Mouse (Mus musculus): ENCODE data around the gene Prex1. TPM values are rescaled to one million over a fixed set of nuclear protein-coding genes. Genes with fewer than 3 reads are reported as not detected.

Prex1 gene
- polyA plus RNA-seq, 1 experiment from 2014 or later, result 9.5 TPM

DNA sequence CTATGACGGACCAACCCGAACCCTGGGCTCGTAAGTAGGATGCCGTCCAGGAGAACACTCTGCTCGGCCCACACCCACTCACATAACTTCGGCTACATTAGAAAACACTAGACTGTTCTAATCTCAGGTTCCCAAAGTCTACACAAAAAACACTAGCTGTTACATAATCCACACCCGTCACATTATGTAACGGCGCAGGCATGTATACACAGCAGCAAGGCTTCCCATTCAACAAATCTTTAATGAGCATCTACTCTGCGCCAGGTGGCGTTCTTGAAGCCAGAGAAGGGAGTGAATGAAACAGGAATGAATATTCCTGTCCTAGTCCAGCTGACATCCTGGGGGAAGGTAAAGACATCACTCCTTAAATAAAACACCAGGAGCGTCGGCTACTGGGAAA lies 12.9 kb downstream of the Prex1 start:
- no peak for ATAC-seq (ENCODE audit: insufficient number of reproducible peaks, insufficient read depth, low FRiP score, low read depth)
- H3K36me3 ChIP-seq (ENCODE audit: control insufficient read depth, insufficient read depth, low read length), result no peaks in the 10 kb centered on the region
- H3K4me1 ChIP-seq (ENCODE audit: control insufficient read depth in 2 of 2, insufficient read depth in 2 of 2, low read length in 2 of 2), result peaks cover 15% of the 10 kb centered on the region in 2 experiments; a peak in 2 of 4 replicates
- no peak overlapping the region for H3K9ac ChIP-seq (ENCODE audit: low read length)
- WGBS, result 75% methylated on average over 13 of the region's 13 CpGs
- no peak overlapping the region for H3K27ac ChIP-seq (replicated peaks in 1 of 2; ENCODE audit: control insufficient read depth in 1 of 2, insufficient read depth in 1 of 2, low read depth in 2 of 2, low read length in 2 of 2)
- H3K27me3 ChIP-seq (ENCODE audit: control insufficient read depth, insufficient read depth, low read length), result no peaks in the 10 kb centered on the region
- no peak overlapping the region for H3K4me3 ChIP-seq (ENCODE audit: control insufficient read depth in 1 of 2, insufficient read depth in 1 of 2, low read depth in 1 of 2, low read length in 2 of 2)
- H3K4me2 ChIP-seq (ENCODE audit: low read length), result no peak overlapping the region
- peaks cover 4% of the 10 kb centered on the region; the same call in 1 of the 2 replicates for H3K9me3 ChIP-seq (ENCODE audit: control insufficient read depth, low read length)

DNA sequence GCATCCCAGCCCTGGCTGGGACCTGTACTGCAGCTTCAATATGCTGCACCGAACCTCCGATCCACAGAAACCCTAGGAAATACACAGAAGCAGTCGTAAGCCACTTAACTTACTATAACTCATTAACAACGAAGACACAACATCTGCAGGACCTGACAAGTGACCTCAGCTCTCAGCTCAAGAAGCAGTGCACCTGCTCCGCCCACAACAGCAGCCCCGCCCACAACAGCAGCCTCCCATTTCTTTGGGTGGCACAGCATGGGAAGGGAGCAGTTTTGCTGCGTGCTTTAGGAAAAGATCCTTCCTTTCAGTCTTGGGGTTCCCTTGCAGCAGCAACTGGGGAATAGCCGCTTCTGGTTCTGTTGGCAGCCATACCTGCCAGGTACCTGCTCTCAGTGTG lies 13.5 kb downstream of the Prex1 start:
- ATAC-seq (ENCODE audit: insufficient number of reproducible peaks, insufficient read depth, low FRiP score, low read depth), result no peak
- H3K9ac ChIP-seq (ENCODE audit: low read length), result no peak overlapping the region
- peaks cover 4% of the 10 kb centered on the region; the same call in 1 of the 2 replicates for H3K9me3 ChIP-seq (ENCODE audit: control insufficient read depth, low read length)
- H3K36me3 ChIP-seq (ENCODE audit: control insufficient read depth, insufficient read depth, low read length), result no peaks in the 10 kb centered on the region
- 77% methylated on average over 8 of the region's 8 CpGs for WGBS
- no peak overlapping the region for H3K4me2 ChIP-seq (ENCODE audit: low read length)
- no peak overlapping the region for H3K27ac ChIP-seq (replicated peaks in 1 of 2; ENCODE audit: control insufficient read depth in 1 of 2, insufficient read depth in 1 of 2, low read depth in 2 of 2, low read length in 2 of 2)
- no peaks in the 10 kb centered on the region for H3K27me3 ChIP-seq (ENCODE audit: control insufficient read depth, insufficient read depth, low read length)
- no peak overlapping the region for H3K4me3 ChIP-seq (ENCODE audit: control insufficient read depth in 1 of 2, insufficient read depth in 1 of 2, low read depth in 1 of 2, low read length in 2 of 2)
- H3K4me1 ChIP-seq (ENCODE audit: control insufficient read depth in 2 of 2, insufficient read depth in 2 of 2, low read length in 2 of 2), result peaks cover 15% of the 10 kb centered on the region in 2 experiments; a peak in 2 of 4 replicates

DNA sequence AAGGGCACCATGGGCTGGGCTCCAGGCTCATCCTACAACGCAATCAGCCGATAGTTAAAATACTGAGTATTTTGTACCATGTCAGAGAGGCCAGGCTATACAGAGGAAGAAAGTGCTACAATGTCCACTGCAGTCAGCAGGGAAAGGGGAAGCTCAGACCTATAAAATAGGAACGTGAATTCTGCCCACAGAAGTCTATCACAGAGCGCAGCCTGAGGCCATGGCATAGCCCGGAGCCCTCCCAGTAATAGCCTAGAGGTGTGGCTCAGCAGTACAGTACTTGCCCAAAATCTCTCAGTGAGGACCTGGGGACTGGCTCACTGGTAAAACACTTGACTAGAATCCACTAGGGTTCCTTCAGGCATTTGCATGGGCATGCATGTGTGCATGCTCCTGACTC lies 14.1 kb downstream of the Prex1 start:
- H3K4me1 ChIP-seq (ENCODE audit: control insufficient read depth in 2 of 2, insufficient read depth in 2 of 2, low read length in 2 of 2), result peaks cover 15% of the 10 kb centered on the region in 2 experiments; a peak in 2 of 4 replicates

DNA sequence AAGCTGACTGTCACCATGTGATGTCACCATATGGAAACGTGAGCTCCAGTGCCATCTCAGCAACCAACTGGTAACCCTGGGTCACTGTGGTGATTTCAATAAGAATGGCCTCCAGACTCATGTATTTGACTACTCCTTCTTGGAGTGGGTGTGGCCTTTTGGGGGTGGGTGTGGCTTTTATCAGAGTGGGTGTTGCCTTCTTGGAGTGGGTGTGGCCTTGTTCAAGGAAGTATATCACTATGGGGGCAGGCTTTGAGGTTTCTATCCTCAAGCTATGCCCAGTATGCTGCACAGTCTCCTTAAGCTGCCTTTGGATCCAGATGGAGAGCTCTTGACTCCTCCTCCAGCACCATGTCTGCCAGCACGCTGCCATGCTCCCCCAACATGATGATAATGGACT lies 19.0 kb downstream of the Prex1 start:
- peaks cover 6 to 11% of the 10 kb centered on the region in 2 experiments; a peak in 3 of 4 replicates for H3K4me1 ChIP-seq (ENCODE audit: control insufficient read depth in 2 of 2, insufficient read depth in 2 of 2, low read length in 2 of 2)
- no peak overlapping the region for H3K4me2 ChIP-seq (ENCODE audit: low read length)
- H3K9ac ChIP-seq (ENCODE audit: low read length), result no peak overlapping the region
- no peak overlapping the region for H3K4me3 ChIP-seq (ENCODE audit: control insufficient read depth in 1 of 2, insufficient read depth in 1 of 2, low read depth in 1 of 2, low read length in 2 of 2)
- no peaks in the 10 kb centered on the region for H3K36me3 ChIP-seq (ENCODE audit: control insufficient read depth, insufficient read depth, low read length)
- H3K27me3 ChIP-seq (ENCODE audit: control insufficient read depth, insufficient read depth, low read length), result no peaks in the 10 kb centered on the region
- H3K27ac ChIP-seq (replicated peaks in 1 of 2; ENCODE audit: control insufficient read depth in 1 of 2, insufficient read depth in 1 of 2, low read depth in 2 of 2, low read length in 2 of 2), result no peak overlapping the region
- no peak for ATAC-seq (ENCODE audit: insufficient number of reproducible peaks, insufficient read depth, low FRiP score, low read depth)
- H3K9me3 ChIP-seq (ENCODE audit: control insufficient read depth, low read length), result 0 out of 2 replicates have a peak, but pooled peaks cover 8% of the 10 kb centered on the region
- WGBS, result 92% methylated on average over 2 of the region's 2 CpGs

More for the DNA sequence above, 14.1 kb downstream of the Prex1 start:
- WGBS, result 92% methylated on average over 5 of the region's 5 CpGs
- no peaks in the 10 kb centered on the region for H3K27me3 ChIP-seq (ENCODE audit: control insufficient read depth, insufficient read depth, low read length)
- H3K4me3 ChIP-seq (ENCODE audit: control insufficient read depth in 1 of 2, insufficient read depth in 1 of 2, low read depth in 1 of 2, low read length in 2 of 2), result no peak overlapping the region
- H3K4me2 ChIP-seq (ENCODE audit: low read length), result no peak overlapping the region
- no peaks in the 10 kb centered on the region for H3K36me3 ChIP-seq (ENCODE audit: control insufficient read depth, insufficient read depth, low read length)
- H3K9ac ChIP-seq (ENCODE audit: low read length), result no peak overlapping the region
- no peak for ATAC-seq (ENCODE audit: insufficient number of reproducible peaks, insufficient read depth, low FRiP score, low read depth)
- H3K27ac ChIP-seq (replicated peaks in 1 of 2; ENCODE audit: control insufficient read depth in 1 of 2, insufficient read depth in 1 of 2, low read depth in 2 of 2, low read length in 2 of 2), result no peak overlapping the region
- 0 out of 2 replicates have a peak, but pooled peaks cover 3% of the 10 kb centered on the region for H3K9me3 ChIP-seq (ENCODE audit: control insufficient read depth, low read length)

DNA sequence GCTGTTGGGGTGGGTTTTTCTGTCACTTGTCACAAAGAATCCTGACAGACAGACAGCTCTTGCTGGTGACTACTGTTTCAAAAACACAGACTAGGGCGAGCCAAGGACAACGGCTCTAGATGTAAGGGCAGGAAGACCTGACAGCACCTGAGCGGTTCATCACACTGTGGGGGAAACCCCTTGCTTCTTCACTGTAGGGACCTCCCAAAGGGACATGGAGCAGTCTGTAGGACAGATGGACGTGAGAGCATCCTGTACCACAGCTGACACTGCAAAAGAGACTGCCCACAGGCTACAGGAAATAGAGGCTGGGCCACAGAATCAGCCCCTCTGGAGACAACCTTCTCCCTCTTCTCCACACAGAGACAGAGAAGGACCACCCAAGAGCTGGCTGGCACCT lies 20.2 kb downstream of the Prex1 start:
- H3K9me3 ChIP-seq (ENCODE audit: control insufficient read depth, low read length), result 0 out of 2 replicates have a peak, but pooled peaks cover 8% of the 10 kb centered on the region
- 70% methylated on average over 4 of the region's 4 CpGs for WGBS
- no peaks in the 10 kb centered on the region for H3K36me3 ChIP-seq (ENCODE audit: control insufficient read depth, insufficient read depth, low read length)
- no peak overlapping the region for H3K4me3 ChIP-seq (ENCODE audit: control insufficient read depth in 1 of 2, insufficient read depth in 1 of 2, low read depth in 1 of 2, low read length in 2 of 2)
- H3K27me3 ChIP-seq (ENCODE audit: control insufficient read depth, insufficient read depth, low read length), result no peaks in the 10 kb centered on the region
- H3K4me2 ChIP-seq (ENCODE audit: low read length), result no peak overlapping the region
- no peak overlapping the region for H3K9ac ChIP-seq (ENCODE audit: low read length)
- no peak overlapping the region for H3K27ac ChIP-seq (replicated peaks in 1 of 2; ENCODE audit: control insufficient read depth in 1 of 2, insufficient read depth in 1 of 2, low read depth in 2 of 2, low read length in 2 of 2)
- H3K4me1 ChIP-seq (ENCODE audit: control insufficient read depth in 2 of 2, insufficient read depth in 2 of 2, low read length in 2 of 2), result peaks cover 6 to 11% of the 10 kb centered on the region in 2 experiments; a peak in 3 of 4 replicates
- no peak for ATAC-seq (ENCODE audit: insufficient number of reproducible peaks, insufficient read depth, low FRiP score, low read depth)

DNA sequence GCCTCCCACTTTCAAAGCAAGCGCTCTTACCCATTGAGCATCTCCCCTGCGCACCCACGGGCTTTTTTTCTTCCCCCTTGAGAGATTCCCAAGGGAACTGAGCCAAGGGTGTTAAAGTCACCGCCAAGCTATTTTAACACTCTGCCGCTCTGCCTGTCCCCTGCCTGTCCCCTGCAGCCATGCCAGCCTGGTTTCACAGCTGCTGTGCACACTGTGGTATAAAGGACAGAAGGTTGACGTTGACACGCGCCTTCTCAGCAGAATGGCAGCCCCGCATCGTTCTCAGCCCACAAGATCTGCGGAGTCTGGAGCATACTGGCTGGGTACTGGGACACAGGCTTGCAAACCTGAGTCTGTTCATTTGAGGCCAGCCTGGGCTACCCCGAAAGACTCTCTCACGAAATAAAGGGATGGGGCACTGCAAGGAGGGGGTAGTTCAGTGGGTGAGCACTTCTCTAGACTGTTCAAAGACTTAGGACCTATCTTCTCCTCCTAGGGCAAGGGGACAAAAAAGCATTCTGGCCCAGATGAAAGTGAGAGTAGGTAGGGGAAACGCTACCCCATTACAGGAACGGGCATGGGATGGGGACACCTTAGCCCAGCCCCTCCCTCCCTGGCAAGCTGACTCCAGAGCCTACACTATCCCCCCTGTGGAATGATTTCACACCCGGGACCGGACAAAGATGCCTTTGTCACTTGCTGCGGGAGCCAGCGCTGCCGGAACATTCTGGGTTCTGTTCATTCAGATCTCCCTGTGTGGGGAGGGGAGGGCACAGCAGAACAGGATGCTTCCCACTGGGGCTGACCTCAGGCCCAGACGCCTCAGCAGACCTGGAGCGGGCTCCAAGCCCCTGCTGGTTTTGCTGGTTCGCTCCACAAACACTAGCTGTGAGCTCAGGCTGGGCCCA lies 21.8 kb downstream of the Prex1 start:
- Histone ChIP-seq H3K9ac (ENCODE audit: low read length) (no peak overlapping the region), H3K4me2 (ENCODE audit: low read length) (no peak overlapping the region), H3K36me3 (ENCODE audit: control insufficient read depth, insufficient read depth, low read length) (no peaks in the 10 kb centered on the region), H3K4me3 (ENCODE audit: control insufficient read depth in 1 of 2, insufficient read depth in 1 of 2, low read depth in 1 of 2, low read length in 2 of 2) (no peak overlapping the region), H3K4me1 (ENCODE audit: control insufficient read depth in 2 of 2, insufficient read depth in 2 of 2, low read length in 2 of 2) (peaks cover 14 to 19% of the 10 kb centered on the region in 2 experiments), H3K27ac (replicated peaks in 1 of 2; ENCODE audit: control insufficient read depth in 1 of 2, insufficient read depth in 1 of 2, low read depth in 2 of 2, low read length in 2 of 2) (no peak overlapping the region), H3K27me3 (ENCODE audit: control insufficient read depth, insufficient read depth, low read length) (no peaks in the 10 kb centered on the region), H3K9me3 (ENCODE audit: control insufficient read depth, low read length) (0 out of 2 replicates have a peak, but pooled peaks cover 8% of the 10 kb centered on the region)
- WGBS, result 56% methylated on average over 23 of the region's 23 CpGs
- no peak for ATAC-seq (ENCODE audit: insufficient number of reproducible peaks, insufficient read depth, low FRiP score, low read depth)

DNA sequence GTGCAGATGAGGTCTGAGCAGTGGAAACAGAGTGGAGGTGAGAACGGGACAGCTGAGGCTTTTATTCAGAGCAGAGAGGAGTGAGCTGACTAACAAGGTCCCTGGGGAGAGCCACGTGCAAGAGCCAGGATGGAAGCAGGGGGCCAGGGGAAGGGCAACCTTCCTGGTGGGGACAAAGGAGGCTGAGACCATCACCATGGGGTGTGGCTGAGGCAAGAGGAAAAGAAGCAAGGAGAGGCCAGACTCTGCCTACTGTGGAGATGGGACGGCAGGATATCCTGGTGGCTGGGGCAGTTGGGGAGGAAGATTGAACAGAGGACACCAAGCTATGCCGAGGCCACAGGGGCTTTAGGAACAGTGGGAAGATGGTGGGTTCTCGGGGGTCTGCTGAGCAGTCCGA lies 26.7 kb downstream of the Prex1 start:
- Histone ChIP-seq H3K9me3 (ENCODE audit: control insufficient read depth, low read length) (no peaks in the 10 kb centered on the region), H3K36me3 (ENCODE audit: control insufficient read depth, insufficient read depth, low read length) (no peaks in the 10 kb centered on the region), H3K4me1 (ENCODE audit: control insufficient read depth in 2 of 2, insufficient read depth in 2 of 2, low read length in 2 of 2) (peaks cover 16 to 23% of the 10 kb centered on the region in 2 experiments), H3K27me3 (ENCODE audit: control insufficient read depth, insufficient read depth, low read length) (no peaks in the 10 kb centered on the region), H3K4me2 (ENCODE audit: low read length) (no peak overlapping the region; the same call in 1 of the 2 replicates), H3K4me3 (ENCODE audit: control insufficient read depth in 1 of 2, insufficient read depth in 1 of 2, low read depth in 1 of 2, low read length in 2 of 2) (no peak overlapping the region), H3K9ac (ENCODE audit: low read length) (no peak overlapping the region), H3K27ac (replicated peaks in 1 of 2; ENCODE audit: control insufficient read depth in 1 of 2, insufficient read depth in 1 of 2, low read depth in 2 of 2, low read length in 2 of 2) (no peak overlapping the region; a peak in 1 of 4 replicates)
- WGBS, result 20% methylated on average over 6 of the region's 6 CpGs
- ATAC-seq (ENCODE audit: insufficient number of reproducible peaks, insufficient read depth, low FRiP score, low read depth), result no peak
